Mouse (Mus musculus) embryonic fibroblast, embryonic 13.5 days (primary cell): ENCODE results near the gene Trmt1l.

ENCODE experiments used
- CTCF ChIP-seq: IDR thresholded peaks from 2 replicates; pipeline ENCODE4 v1.5.1; 2011; ENCODE audit warnings: mild to moderate bottlenecking, control low read depth, low read length, moderate library complexity, borderline replicate concordance; ENCODE audit not compliant: insufficient read depth
- POLR2A ChIP-seq: IDR thresholded peaks from 2 replicates; pipeline ENCODE4 v1.6.1; 2011; ENCODE audit warnings: low read depth, mild to moderate bottlenecking, control low read depth, low read length, moderate library complexity

GRCm38 (mm10) chr1:151426947-151427600 lies 1.3 kb upstream of the Trmt1l start:
- no peak for TF ChIP-seq POLR2A
- TF ChIP-seq CTCF, result no peak
